Mouse (Mus musculus) olfactory bulb, adult 2 months (tissue): ENCODE results near the gene Akip1.

Experiments
- CTCF ChIP-seq: fragments of 200-500 bp; IDR thresholded peaks from 2 replicates; pipeline ENCODE4 v1.5.1; 2012; ENCODE audit warnings: low read depth, mild to moderate bottlenecking, low read length, moderate library complexity; ENCODE audit not compliant: insufficient read depth
- POLR2A ChIP-seq: fragments of 200-500 bp; IDR thresholded peaks from 2 replicates; pipeline ENCODE4 v1.6.1; 2012; ENCODE audit warnings: mild to moderate bottlenecking, low read depth, low read length, moderate library complexity; ENCODE audit not compliant: insufficient read depth

DNA sequence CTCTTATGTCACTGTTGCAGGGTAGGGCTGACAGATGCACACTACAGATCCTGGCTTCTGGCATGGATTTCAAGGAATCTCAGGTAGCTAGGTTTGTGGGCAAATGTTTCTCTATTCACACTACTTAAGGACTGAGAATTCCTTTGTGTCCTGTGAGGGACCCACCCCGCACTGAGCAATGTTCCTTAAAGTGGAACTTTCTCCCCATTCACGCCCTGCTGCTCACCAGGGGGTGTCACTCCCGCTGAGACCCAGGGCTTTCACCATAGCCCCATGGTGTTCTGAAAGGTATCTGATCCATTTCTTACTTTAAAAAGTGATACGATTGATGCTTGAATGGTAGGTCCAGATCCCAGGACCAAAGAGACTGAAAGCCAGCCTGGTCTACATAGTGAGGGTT lies 769 bp upstream of the Akip1 start:
- TF ChIP-seq POLR2A (no peak), CTCF (no peak)
